Mouse (Mus musculus) cerebellum, adult 8-10 months (tissue): ENCODE measurements around the gene Shh.

Experiments
- DNase-seq: peaks from one replicate; pipeline ENCODE4 v3.0.0; 2022

The Shh gene

DNA sequence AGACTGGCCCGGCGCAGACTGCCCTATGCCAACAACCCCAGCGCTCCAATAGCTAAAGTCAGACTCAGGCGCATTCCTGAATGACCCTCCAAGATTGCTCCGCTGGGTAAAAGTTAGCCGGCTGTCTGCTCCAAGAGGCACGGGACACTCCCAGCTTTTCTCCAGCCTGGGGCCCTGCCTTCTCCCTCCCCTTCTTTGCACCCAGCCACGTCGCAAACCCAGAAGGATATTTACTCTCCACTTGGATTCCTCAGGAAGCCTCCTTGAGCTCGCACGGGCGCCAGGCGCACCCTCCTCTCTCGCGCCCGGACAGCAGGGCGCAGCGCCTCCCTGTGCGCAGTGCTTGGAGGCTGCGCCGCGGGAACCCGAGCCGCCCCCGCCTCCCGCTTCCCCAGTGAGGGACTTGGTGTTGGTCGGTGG, 8.2 kb downstream of the Shh start:
- DNase-seq = no peak

GRCm38 (mm10) chr5:28457921-28458641, 9.0 kb downstream of the Shh start:
- DNase-seq = no peak

GRCm38 (mm10) chr5:28456366-28456765, 10.7 kb downstream of the Shh start:
- no peak for DNase-seq

GRCm38 (mm10) chr5:28455721-28456120, 11.3 kb downstream of the Shh start:
- no peak for DNase-seq

DNA sequence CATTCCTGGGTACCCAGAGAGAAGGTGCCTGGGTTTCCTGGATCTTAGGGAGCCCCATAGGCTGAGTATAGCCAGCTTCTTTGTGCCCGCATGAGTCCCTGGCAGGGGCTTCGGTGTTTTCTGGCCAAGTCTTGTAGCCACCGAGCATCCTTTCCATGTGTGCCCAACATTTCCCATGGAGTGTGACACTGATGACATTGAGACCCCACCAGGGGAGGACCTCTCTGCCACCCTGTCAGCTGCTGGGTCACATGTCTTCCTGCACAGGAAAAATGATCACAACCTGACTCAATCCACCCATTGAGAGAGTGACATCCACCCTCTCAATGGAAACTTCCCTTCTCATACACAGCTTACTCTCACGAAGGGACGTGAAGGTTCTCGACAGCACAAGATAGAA, 12.5 kb downstream of the Shh start:
- no peak for DNase-seq

DNA sequence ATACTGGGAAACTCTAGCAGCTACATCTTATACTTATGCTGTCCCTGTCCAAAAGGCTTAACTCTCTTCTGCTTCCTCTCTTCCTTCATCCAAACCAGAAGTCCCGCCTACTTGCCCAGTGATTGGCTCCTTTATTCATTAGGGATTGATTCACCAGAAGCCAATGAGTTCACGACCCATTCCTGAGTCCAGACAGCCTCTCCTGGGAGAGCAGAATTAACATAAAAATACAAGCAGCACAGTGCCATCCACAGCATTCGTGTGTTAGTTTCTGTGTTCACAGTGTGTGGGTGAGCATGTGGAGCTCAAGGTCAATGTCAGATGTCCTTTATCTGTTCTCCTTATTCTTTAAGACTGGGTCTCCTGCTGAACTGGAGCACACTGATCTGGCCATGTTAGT, 13.5 kb downstream of the Shh start:
- no peak for DNase-seq

- no peak for DNase-seq
These were observed 14.0 kb downstream of the Shh start for GRCm38 (mm10) chr5:28453086-28453485.

DNA sequence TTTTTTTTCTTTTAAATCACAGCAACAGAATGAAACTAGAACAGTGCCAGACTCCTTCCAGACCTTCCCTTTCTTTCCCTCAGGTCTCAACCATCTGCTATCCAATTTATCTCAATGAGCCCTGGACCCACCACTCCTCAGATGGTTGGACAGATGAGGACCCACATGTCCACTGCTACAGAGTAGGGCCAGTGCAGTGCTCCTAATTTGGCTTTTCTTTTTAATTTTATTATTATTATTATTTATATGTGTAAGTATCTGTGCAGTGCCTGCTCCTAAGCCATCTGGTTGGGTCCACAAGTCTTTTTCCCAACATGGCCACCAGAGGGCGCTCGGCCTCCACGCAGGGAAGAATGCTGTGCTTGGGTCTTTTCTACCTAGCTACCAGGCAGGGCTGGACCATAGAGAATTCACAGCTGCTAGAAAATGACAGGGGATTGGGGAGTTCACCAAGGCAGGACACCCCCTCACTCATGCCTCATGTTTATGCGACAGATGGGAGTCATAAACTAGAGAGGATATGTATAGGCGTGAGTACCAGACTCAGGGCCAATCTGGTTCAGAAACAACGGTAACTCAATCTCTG, 15.9 kb downstream of the Shh start:
- peak; percentile 81 for DNase-seq

- no peak for DNase-seq
These were observed 16.7 kb downstream of the Shh start for GRCm38 (mm10) chr5:28450126-28450890.

GRCm38 (mm10) chr5:28425926-28426325, 41.1 kb downstream of the Shh start:
- DNase-seq = no peak

DNA sequence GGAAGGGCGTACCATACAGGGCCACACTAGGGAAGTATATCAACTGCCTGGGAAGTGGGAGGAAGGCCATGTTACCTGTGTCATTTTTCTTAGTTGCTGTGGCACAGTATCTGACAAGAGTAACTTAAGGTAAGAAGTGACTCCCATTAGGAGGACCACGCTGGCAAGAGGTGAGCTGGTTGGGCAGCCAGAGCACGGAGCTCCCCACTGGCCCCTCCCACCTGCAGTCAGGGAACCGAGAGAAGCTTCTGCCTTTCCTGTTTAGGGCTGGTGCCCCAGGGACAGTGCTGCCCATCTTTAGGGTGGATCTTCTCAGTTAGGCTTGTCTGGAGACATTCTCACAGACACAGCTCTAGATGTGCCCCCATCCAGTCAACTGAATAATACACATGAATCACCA, 43.3 kb downstream of the Shh start:
- no peak for DNase-seq

DNA sequence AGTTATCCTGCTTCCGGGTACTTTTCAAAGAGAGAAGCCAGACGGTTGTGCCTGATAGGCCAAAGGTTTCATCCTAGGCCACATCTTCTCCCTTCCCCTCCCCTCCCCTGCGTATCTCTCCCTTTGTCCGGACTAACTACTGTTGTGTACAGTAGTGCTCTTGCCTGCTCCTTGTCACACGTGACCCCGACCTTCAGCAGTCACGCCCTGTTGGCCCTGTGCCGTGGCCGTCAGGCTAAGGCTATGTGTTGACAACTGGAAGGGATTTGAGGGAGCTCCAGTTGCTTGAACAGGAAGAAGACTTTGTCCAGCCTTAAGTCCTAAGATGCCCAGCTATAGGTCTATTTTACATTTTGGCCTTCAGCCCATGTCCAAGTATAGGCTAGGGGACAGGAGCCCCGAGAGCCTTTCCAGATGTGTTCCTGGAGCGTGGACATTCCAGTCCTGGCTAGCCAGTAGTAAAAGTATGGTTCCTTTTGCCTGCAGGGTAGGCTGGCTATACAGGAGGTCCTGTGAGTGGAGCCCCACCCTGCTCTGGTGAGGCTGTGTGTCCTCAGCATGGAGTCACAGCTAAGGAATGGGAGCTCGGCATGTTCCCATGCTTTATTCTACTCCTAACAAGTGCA, 47.3 kb downstream of the Shh start:
- no peak for DNase-seq

DNA sequence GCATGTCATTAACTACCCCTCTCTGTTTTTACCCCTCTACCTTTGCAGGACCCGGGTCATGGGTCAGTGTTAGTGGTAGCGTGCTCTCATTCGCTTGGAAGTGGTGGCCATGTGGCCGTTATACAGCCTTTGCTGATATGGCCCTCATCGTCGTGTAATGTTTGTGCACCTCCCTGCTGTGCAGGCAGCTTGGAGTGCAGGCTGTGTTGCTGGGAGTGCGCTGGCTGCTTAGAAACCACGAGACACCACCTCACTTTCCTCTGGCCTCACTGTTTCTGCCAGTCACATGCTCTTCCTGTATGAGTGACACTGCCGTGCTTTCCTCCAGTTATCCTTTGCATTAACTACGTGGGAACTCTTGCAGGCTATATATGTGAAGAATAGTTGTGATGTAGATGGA, 48.3 kb downstream of the Shh start:
- peak; percentile 0 for DNase-seq

GRCm38 (mm10) chr5:28416029-28416428, 51.0 kb downstream of the Shh start:
- DNase-seq = no peak

GRCm38 (mm10) chr5:28414076-28414475, 53.0 kb downstream of the Shh start:
- peak; percentile 33 for DNase-seq

- peak; percentile 19 for DNase-seq
These were observed 53.5 kb downstream of the Shh start for GRCm38 (mm10) chr5:28413533-28413932.

DNA sequence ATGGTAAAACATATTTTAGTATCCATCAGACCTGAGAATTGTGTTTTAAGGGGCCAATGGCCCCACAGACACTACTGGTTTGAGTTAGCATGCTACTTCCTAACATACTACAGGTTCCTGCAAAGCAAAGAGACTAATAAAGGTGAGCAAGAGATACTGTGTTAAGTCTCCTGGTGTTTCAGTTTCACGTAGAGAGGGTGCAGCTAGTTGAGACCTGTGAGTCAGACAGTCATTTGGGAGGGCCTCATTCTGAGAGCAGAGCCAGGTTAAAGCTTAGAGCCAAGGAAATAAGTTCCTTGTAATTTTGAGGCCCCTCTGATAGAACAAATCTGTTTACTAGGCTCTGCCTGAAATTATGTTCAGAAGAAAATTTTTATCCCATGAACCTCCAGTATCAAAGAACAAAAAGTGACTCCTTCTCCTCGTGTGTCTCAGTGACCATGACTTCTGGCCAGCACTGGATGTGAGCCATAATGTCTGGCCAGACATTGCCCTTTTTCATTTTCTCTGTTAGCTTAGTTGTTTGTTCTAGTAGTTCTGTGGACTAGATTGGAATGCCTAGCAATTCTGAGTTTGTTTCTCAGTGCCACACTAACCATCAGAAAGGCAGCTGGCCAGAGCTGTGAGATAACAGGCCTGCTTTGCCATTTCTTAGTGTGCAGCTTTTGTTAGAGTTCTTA, 54.9 kb downstream of the Shh start:
- peak; percentile 2 for DNase-seq
